Mouse (Mus musculus) kidney, adult 9 months (tissue): ENCODE measurements at regions not wholly inside any gene's neighbourhood (a gene's known extent, or its start where the extent isn't known, plus 50 kb on each side); places are given as distances from the start of the nearest gene placed in this dataset.

Experiments used
- DNase-seq: peaks from one replicate; pipeline ENCODE4 v3.0.0; 2022

DNA sequence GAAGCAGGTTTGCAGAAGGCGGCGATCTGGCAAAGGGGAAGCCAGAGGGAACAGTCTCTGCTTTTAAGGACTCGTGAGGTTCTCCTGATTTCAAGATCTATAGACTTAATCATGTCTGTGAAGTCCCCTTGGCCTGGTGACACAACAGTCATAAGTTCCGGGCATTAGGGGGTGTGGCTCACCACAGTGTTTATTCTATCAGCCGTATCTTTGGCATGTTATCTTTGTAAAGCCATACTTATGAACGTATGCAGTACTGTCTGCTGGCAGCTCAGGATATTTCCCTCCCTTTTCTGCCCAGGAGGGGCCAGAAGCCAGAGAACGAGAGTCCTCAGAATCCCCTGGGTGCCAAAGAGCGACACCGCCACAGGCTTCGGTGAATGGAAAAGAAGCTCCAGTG, 51.3 kb upstream of the 1600014C23Rik start:
- no peak for DNase-seq

DNA sequence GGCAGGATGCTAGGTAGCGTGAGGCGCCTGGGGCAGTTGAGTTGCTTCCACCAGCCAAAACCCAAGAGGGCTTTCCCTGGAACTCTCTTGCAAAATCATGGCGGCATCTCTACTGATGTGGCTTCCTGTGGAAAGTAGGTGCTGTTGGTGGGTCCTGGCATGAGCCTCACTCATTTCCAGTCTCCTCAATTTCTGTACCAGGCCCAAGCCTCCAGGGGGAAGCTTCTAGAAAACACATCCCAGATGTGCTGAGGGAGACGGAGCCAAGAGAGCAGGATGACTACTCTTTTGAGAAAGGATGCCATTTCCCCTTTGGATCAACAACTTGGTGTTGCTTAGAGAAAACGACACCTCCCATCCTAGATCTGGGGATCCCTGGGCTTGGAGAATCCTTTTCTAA, 50.9 kb upstream of the 1600014C23Rik start:
- no peak for DNase-seq
